8 mouse cellular contexts compared by ENCODE assay signal in genomic region chr17:57060231-57060801, GRCm38 (mm10). TPM values are rescaled to one million over a fixed set of nuclear protein-coding genes. Genes with fewer than 3 reads are reported as not detected.
DNase-seq lines count a peak whose midpoint lies in the region; ATAC-seq lines count a peak whose summit lies in the region.

No protein-coding gene starts in this region.

- no peaks in the 10 kb centered on the region for H3K9me3 ChIP-seq in hindbrain, embryonic 16.5 days (ENCODE audit: control insufficient read depth, low read length)

- H3K4me3 ChIP-seq in hindbrain, embryonic 16.5 days (ENCODE audit: low read length), result peak overlapping the region; percentile 85
- H3K4me3 ChIP-seq in macrophage (ENCODE audit: inconsistent target), result peak overlapping the region; percentile 38

- WGBS in hindbrain, embryonic 16.5 days, result under 1% methylated on average over 44 of the region's 44 CpGs
- 2% methylated on average over 44 of the region's 44 CpGs for WGBS in macrophage (ENCODE audit: missing documents)

- peak overlapping the region; percentile 79 for H3K27ac ChIP-seq in hindbrain, embryonic 16.5 days (ENCODE audit: low read depth, low read length)
- no peak overlapping the region for H3K27ac ChIP-seq in macrophage

- H3K27me3 ChIP-seq in hindbrain, embryonic 16.5 days (replicated peaks; ENCODE audit: control insufficient read depth, insufficient read depth, low read length), result peaks cover 20% of the 10 kb centered on the region

- peak; percentile 94 for DNase-seq in WW6 (ENCODE audit: low read depth, low spot score)
- DNase-seq in cerebellum, postnatal 4 days (ENCODE audit: low spot score in 2 of 2), result peak; percentile 80 to 91
- peak; percentile 97 for DNase-seq in gastrocnemius, adult 18-20 months (ENCODE audit: low spot score)
- DNase-seq in left cerebral cortex, adult 18-20 months (ENCODE audit: low spot score in 2 of 2), result peak; percentile 92 to 96
- DNase-seq in right cerebral cortex, adult 18-20 months, result peak; percentile 97
- peak; percentile 79 for DNase-seq in urinary bladder, postnatal 10 days (ENCODE audit: low spot score)

- H3K4me2 ChIP-seq in hindbrain, embryonic 16.5 days (ENCODE audit: low read length), result peak overlapping the region; percentile 66

- peak; percentile 92 for ATAC-seq in hindbrain, embryonic 16.5 days

- no peaks in the 10 kb centered on the region for H3K79me2 ChIP-seq in macrophage (ENCODE audit: inconsistent target)

- peaks cover 24% of the 10 kb centered on the region for H3K4me1 ChIP-seq in hindbrain, embryonic 16.5 days (ENCODE audit: control insufficient read depth, insufficient read depth, low read depth, low read length)

- peak overlapping the region; percentile 87 for H3K9ac ChIP-seq in hindbrain, embryonic 16.5 days (ENCODE audit: low read depth, low read length)

- H3K36me3 ChIP-seq in hindbrain, embryonic 16.5 days (ENCODE audit: control insufficient read depth, insufficient read depth, low read length), result peaks cover 4% of the 10 kb centered on the region
- H3K36me3 ChIP-seq in macrophage (ENCODE audit: inconsistent target), result no peaks in the 10 kb centered on the region

RNA-seq across cellular contexts. Expression of gene Slc25a23, which starts 0.7 kb away (rescaled TPM):
- 10 to 100 TPM; 34.1 to 40.3 TPM for total RNA-seq in gastrocnemius, adult 18-20 months (2021)
- 43.2 and 44.7 TPM in 2 replicates for polyA plus RNA-seq in hindbrain, embryonic 16.5 days (2015; fragmentation: Nextera tagmentation; extraction: Ambion mirVana)
- 100 to 1,000 TPM; 314 to 325 TPM for total RNA-seq in left cerebral cortex, adult 18-20 months (2021)
- total RNA-seq in macrophage (2018; cell fraction: chromatin; rRNA removed), result 1 to 10 TPM in 22 of 26 experiments, under 1 TPM in 3, not detected in 1; 0.18 to 8.5 (median 2.6) TPM
- total RNA-seq in macrophage (2018; cell fraction: cytosol; rRNA removed), result 1 to 10 TPM in 14 of 26 experiments, under 1 TPM in 12; 0.42 to 6.2 (median 2.2) TPM
- 1 to 10 TPM in 15 of 26 experiments, under 1 TPM in 11; 0.17 to 5.7 (median 1.3) TPM for total RNA-seq in macrophage (2018; cell fraction: nucleus; rRNA removed)
- 4.0 to 8.6 TPM (median 6.8 TPM) in 3 replicates for polyA plus RNA-seq in macrophage (2018)

RNA-seq across cellular contexts. Expression of gene Crb3, which starts 1.4 kb away (rescaled TPM):
- under 1 TPM in 1 of 2 experiments, not detected in 1; 0.31 TPM for total RNA-seq in gastrocnemius, adult 18-20 months (2021)
- 5.1 and 6.3 TPM in 2 replicates for polyA plus RNA-seq in hindbrain, embryonic 16.5 days (2015; fragmentation: Nextera tagmentation; extraction: Ambion mirVana)
- total RNA-seq in left cerebral cortex, adult 18-20 months (2021), result 1 to 10 TPM in 1 of 2 experiments, under 1 TPM in 1; 0.68 to 1.6 TPM
- total RNA-seq in macrophage (2018; cell fraction: chromatin; rRNA removed), result not detected
- total RNA-seq in macrophage (2018; cell fraction: cytosol; rRNA removed), result not detected
- total RNA-seq in macrophage (2018; cell fraction: nucleus; rRNA removed), result not detected
- polyA plus RNA-seq in macrophage (2018), result not detected in 3 replicates

RNA-seq across cellular contexts. Expression of gene Dennd1c, which starts 18.0 kb away (rescaled TPM):
- total RNA-seq in gastrocnemius, adult 18-20 months (2021), result under 1 TPM; 0.21 to 0.46 TPM
- polyA plus RNA-seq in hindbrain, embryonic 16.5 days (2015; fragmentation: Nextera tagmentation; extraction: Ambion mirVana), result 3.8 and 4.7 TPM in 2 replicates
- 1 to 10 TPM; 1.2 to 1.8 TPM for total RNA-seq in left cerebral cortex, adult 18-20 months (2021)
- 100 to 1,000 TPM; 266 to 425 (median 350) TPM for total RNA-seq in macrophage (2018; cell fraction: chromatin; rRNA removed)
- total RNA-seq in macrophage (2018; cell fraction: cytosol; rRNA removed), result 10 to 100 TPM; 13.8 to 34.5 (median 17.8) TPM
- total RNA-seq in macrophage (2018; cell fraction: nucleus; rRNA removed), result 100 to 1,000 TPM; 130 to 261 (median 206) TPM
- polyA plus RNA-seq in macrophage (2018), result 14.1 to 26.5 TPM (median 15.7 TPM) in 3 replicates

RNA-seq across cellular contexts. Expression of gene Slc25a41, which starts 18.9 kb away (rescaled TPM):
- total RNA-seq in gastrocnemius, adult 18-20 months (2021), result not detected
- polyA plus RNA-seq in hindbrain, embryonic 16.5 days (2015; fragmentation: Nextera tagmentation; extraction: Ambion mirVana), result not detected in 2 replicates
- under 1 TPM in 1 of 2 experiments, not detected in 1; 0.40 TPM for total RNA-seq in left cerebral cortex, adult 18-20 months (2021)
- total RNA-seq in macrophage (2018; cell fraction: chromatin; rRNA removed), result not detected
- not detected for total RNA-seq in macrophage (2018; cell fraction: cytosol; rRNA removed)
- not detected for total RNA-seq in macrophage (2018; cell fraction: nucleus; rRNA removed)
- not detected in 3 replicates for polyA plus RNA-seq in macrophage (2018)

RNA-seq across cellular contexts. Expression of gene Tubb4a, which starts 27.3 kb away (rescaled TPM):
- total RNA-seq in gastrocnemius, adult 18-20 months (2021), result 1 to 10 TPM in 1 of 2 experiments, under 1 TPM in 1; 0.78 to 1.1 TPM
- 362 and 407 TPM in 2 replicates for polyA plus RNA-seq in hindbrain, embryonic 16.5 days (2015; fragmentation: Nextera tagmentation; extraction: Ambion mirVana)
- 100 to 1,000 TPM; 543 to 577 TPM for total RNA-seq in left cerebral cortex, adult 18-20 months (2021)
- 1 to 10 TPM in 4 of 26 experiments, under 1 TPM in 13, not detected in 9; 0.33 to 1.9 (median 0.70) TPM for total RNA-seq in macrophage (2018; cell fraction: chromatin; rRNA removed)
- total RNA-seq in macrophage (2018; cell fraction: cytosol; rRNA removed), result under 1 TPM; 0.04 to 0.38 (median 0.18) TPM
- total RNA-seq in macrophage (2018; cell fraction: nucleus; rRNA removed), result 1 to 10 TPM in 3 of 26 experiments, under 1 TPM in 21, not detected in 2; 0.21 to 1.2 (median 0.78) TPM
- 0.15 to 0.36 TPM (median 0.27 TPM) in 3 replicates for polyA plus RNA-seq in macrophage (2018)

Comparison
In these comparisons a context has a peak if more than half of its experiments do, and no peak if none do; other contexts are left out.
1. RNA of gene Slc25a23, which starts 0.7 kb away (total RNA-seq): 314 to 325 TPM in left cerebral cortex, adult 18-20 months; 34.1 to 40.3 TPM in gastrocnemius, adult 18-20 months; every median in the first group is over 4 times any median in the second.
2. Peak in every context shown above with its lines, with median percentiles within 50 percentile points of each other: DNase-seq.